Mouse (Mus musculus) cerebellum, adult (tissue): ENCODE data around the gene Dnajc22.
A peak's percentile ranks its signal among the peaks of the same experiment; 100 is the strongest.

Experiments used
- ATAC-seq: cut with Nextera tagmentation; 2 replicates; pipeline ENCODE4 v1.9.2; 2017; ENCODE audit warnings: mild to moderate bottlenecking, moderate library complexity, mixed read lengths; ENCODE audit not compliant: insufficient number of reproducible peaks, low FRiP score, low TSS enrichment

The Dnajc22 gene

GRCm38 (mm10) chr15:99084618-99085017 lies 8.4 kb upstream of the Dnajc22 start:
- ATAC-seq, result no peak

GRCm38 (mm10) chr15:99085997-99086396 lies 7.0 kb upstream of the Dnajc22 start:
- ATAC-seq, result no peak

- ATAC-seq, result no peak
These were observed 5.5 kb upstream of the Dnajc22 start, which contains the start of gene C1ql4 for GRCm38 (mm10) chr15:99087253-99088075. Gene C1ql4 (minus strand): TSS chr15:99087817.

DNA sequence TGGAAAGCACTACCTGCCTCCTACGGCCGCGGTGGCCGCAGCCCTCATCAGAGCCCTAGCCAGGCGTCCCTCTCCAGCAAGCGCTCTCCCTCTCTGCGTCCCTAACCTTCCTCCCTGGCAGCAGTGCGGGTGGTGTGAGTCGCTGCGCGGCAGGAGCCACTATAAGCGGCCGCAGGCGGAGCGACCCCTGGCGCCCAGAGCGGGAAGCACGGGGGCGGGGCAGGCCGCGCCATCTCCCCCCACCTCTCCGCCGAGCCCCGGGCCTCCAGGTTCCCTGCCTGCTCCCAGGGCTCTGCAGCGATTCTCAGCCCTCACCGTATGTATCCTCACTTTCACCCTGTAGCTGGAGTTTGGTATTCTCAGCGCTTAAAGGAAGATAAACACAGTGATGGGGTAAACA lies 4.7 kb upstream of the Dnajc22 start:
- 0 out of 2 replicates have a peak, but pooled peaks have one; percentile 31 for ATAC-seq

- ATAC-seq, result no peak
These were observed 3.9 kb upstream of the Dnajc22 start for GRCm38 (mm10) chr15:99089069-99089468.

- peak; percentile 43; the same call in 1 of the 2 replicates for ATAC-seq
These were observed 605 bp downstream of the Dnajc22 start for GRCm38 (mm10) chr15:99093291-99094258.

GRCm38 (mm10) chr15:99094631-99095270 lies 1.8 kb downstream of the Dnajc22 start:
- ATAC-seq, result no peak

- ATAC-seq, result no peak
These were observed 2.4 kb downstream of the Dnajc22 start for GRCm38 (mm10) chr15:99095356-99095755.

GRCm38 (mm10) chr15:99096061-99096793 lies 3.3 kb downstream of the Dnajc22 start:
- no peak for ATAC-seq

DNA sequence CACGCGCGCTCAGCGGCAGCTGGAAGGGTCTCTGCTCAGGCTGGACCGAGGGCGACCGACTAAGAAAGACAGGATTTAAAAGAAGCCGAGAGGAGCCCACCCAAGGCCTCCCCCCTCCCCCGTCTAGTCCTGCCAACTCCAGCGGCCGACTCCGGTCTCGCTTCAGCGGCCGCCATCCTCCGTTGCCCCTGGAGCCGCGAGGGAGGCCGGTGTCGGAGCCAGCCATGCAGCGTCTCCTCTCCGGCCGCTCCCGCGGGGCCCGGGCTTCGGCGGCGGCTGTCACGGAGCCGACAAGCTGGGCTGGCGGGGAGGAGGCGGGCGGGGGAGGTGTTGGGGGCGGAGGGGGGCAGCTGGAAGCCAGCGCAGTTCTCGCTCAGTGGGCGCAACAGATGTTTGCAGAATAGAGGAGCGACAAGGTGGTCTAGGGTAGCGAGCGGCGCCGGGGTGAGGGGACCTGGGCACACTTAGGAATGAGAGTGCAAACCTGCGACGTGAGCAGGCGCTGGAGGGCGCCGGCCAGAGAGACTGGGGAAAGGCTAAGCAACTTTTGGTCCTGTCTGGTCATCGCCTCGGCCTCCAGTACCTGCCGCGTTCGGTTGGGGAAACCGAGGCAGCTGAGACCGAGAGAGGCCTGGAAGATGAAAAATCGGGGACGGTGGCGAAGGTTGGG lies 4.0 kb downstream of the Dnajc22 start:
- no peak for ATAC-seq

DNA sequence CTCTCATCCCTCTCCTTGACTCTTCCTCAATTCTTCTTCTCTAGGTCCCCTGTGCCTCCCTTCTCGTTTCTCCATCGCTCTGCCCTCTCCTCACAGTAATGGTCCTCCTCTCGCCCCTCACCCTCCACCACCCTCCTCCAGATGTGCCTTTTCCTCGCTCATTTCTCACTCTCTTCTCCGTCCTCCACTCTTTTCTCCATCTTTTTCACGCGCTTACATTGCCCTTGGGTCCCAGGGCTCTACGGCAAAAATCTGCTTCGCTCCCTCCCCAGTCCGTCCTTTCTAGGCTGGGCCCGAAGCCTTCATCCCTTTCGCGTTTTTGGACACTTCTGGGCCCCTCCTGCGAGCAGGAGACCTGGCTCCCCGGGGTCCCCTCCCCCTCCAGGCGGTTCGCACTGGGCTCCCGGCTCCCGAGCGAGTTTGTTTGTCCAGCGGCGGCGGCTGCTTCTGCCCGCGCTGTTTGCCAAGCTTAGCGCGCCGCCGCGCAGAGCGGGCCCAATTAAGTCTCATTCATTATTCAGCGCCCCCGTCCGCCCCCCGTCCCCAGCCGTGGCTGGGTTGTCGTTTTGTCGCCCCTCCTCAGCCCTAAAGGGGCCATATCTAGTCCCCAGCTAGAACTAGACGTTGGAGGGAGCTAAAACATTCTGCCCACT lies 5.0 kb downstream of the Dnajc22 start:
- ATAC-seq, result no peak

DNA sequence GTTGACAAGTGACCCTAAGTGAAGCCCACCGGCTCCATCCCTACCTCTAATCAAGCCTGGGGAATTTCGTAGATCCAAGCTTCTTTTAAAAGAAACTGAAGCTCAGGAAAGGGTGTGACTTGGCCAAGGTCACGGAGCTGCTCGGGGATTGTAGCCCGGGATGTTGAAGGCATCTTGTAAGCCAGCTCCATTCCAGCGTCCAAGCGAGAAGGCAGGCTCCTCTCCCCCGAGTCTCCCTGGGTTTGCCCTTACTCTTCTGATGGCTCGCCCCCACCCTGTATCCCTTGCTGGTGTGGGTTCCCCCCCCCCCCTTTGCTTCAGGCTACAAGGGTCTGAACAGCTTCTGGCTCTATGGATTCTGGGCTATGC lies 5.5 kb downstream of the Dnajc22 start:
- no peak for ATAC-seq

GRCm38 (mm10) chr15:99099139-99099556 lies 6.2 kb downstream of the Dnajc22 start:
- no peak for ATAC-seq

- ATAC-seq, result no peak
These were observed 7.0 kb downstream of the Dnajc22 start for GRCm38 (mm10) chr15:99099984-99100383.

DNA sequence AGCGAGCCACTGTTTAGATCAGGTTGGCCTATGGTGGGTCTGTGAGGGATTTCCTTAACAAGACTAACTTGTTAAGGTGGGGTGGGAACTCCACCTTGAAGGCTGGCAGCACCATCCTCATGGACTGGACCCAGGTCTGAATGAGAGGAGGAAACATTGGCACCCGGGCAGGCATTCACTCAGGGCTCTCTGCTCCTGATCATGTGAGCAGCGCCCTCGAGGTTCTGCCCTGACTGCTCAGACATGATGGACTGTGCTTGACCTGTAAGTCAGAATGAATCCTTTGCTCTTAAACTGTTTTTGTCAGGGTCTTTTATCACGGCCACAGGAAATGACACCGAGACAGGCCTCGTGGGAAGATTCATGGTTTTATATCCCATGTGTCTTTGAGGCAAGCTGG lies 12.3 kb downstream of the Dnajc22 start:
- no peak for ATAC-seq

GRCm38 (mm10) chr15:99107866-99108265 lies 14.9 kb downstream of the Dnajc22 start:
- ATAC-seq, result no peak

- ATAC-seq, result no peak
These were observed 18.2 kb downstream of the Dnajc22 start for GRCm38 (mm10) chr15:99111139-99111538.

DNA sequence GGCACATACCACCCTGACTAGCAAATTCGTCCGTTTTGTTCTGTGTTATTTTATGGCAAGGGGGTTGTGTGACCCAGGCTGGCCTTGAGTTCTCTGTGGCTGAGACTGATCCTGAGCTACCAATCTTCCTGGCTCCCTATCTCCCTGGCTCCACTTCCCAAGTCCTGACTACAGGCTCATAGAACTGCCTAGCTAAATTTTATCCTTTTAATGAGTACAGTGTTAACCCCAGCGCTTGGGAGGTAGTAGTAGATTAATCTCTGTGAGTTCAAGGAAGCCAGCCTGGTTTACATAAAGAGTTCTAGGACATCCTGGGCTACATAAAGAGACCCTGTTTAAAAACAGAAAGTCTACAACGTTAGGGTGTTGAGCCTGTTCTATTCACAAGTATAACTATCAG lies 18.8 kb downstream of the Dnajc22 start:
- ATAC-seq, result no peak

DNA sequence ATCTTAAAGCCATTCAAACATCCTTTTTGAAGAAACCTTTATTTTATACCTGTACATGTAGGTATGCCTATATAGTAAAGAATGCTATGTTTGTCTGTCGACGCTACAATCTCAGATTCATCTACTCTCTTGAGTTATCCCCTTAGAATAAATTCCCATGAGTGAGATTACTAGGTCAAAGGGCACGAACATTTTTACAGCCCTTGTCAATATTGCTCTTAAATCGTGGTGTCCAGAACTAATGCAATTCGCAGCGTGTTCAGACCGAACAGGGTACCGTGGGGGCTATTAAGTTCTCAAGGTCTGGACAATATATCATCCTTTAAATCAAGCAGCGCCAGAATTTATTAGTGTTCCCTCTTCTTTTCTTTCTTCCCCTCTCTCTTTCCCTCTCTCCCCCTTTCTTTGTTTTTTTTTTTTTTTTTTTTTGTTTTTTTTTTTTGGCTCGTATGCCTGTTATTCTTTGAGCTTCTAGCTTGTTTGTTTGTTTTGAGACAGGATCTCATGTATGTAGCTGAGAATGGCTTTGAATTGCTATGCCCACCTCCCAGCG lies 19.9 kb downstream of the Dnajc22 start:
- no peak for ATAC-seq
